Mouse (Mus musculus) kidney, adult 2 months (tissue): ENCODE results near the gene Pias4. TPM values are rescaled to one million over a fixed set of nuclear protein-coding genes. Genes with fewer than 3 reads are reported as not detected.

ENCODE experiments used
- DNase-seq: peaks from one replicate; pipeline ENCODE4 v3.0.0; 2021
- H3K27ac ChIP-seq: fragments of 200-500 bp; 2 replicates; pipeline ENCODE4 v1.5.1; 2012; ENCODE audit warnings: low read depth, low read length, control low read depth, inconsistent platforms; ENCODE audit not compliant: insufficient read depth
- H3K27me3 ChIP-seq: fragments of 200-500 bp; replicated peaks from 2 replicates; pipeline ENCODE4 v1.6.1; 2012; ENCODE audit warnings: mild to moderate bottlenecking, moderate library complexity, low read length, inconsistent platforms; ENCODE audit not compliant: control insufficient read depth, insufficient read depth
- H3K36me3 ChIP-seq: fragments of 200-500 bp; 2 replicates; pipeline ENCODE4 v1.6.1; 2012; ENCODE audit warnings: mild to moderate bottlenecking, moderate library complexity, low read length, inconsistent platforms; ENCODE audit not compliant: control insufficient read depth, insufficient read depth
- H3K4me1 ChIP-seq: fragments of 200-500 bp; 2 replicates; pipeline ENCODE4 v1.6.1; 2011; ENCODE audit warnings: low read length; ENCODE audit not compliant: control insufficient read depth, insufficient read depth
- H3K4me3 ChIP-seq: fragments of 200-500 bp; 2 replicates; pipeline ENCODE4 v1.5.1; 2011; ENCODE audit warnings: mild to moderate bottlenecking, low read depth, low read length, control low read depth; ENCODE audit not compliant: insufficient read depth
- CTCF ChIP-seq: fragments of 200-500 bp; conservative IDR thresholded peaks from 2 replicates; pipeline ENCODE4 v1.5.1; 2011; ENCODE audit warnings: low read depth, mild to moderate bottlenecking, control low read depth, low read length, moderate library complexity, mixed read lengths; ENCODE audit not compliant: insufficient read depth, insufficient read length
- POLR2A ChIP-seq: fragments of 200-500 bp; IDR thresholded peaks from one replicate; pipeline ENCODE4 v1.6.1; 2011; ENCODE audit warnings: low read depth, low read length, control low read depth
- WGBS: fragments of 180-500 bp; shearing (Covaris S2); methylation state at CpG from one replicate; pipeline ENCODE4 v1.1.7; 2018; 5-methylcytosine and 5-hydroxymethylcytosine counted together
- polyA plus RNA-seq: library from polyadenylated mRNA; depleted of rRNA; stranded (reverse); fragments of >200 nt; gene quantifications from 2 replicates; pipeline ENCODE4 v1.2.3, GENCODE M21; 2012

Gene Pias4
- polyA plus RNA-seq, 1 experiment = 36.8 TPM

GRCm38 (mm10) chr10:81165118-81165517 is 2.6 kb downstream of the Pias4 start:
- Histone ChIP-seq H3K27ac (no peak overlapping the region), H3K4me3 (no peak overlapping the region), H3K4me1 (peaks cover 15% of the 10 kb centered on the region; the same call in 1 of the 2 replicates), H3K36me3 (no peaks in the 10 kb centered on the region), H3K27me3 (no peaks in the 10 kb centered on the region)
- 33% methylated on average over 8 of the region's 8 CpGs for WGBS
- TF ChIP-seq CTCF (no peak), POLR2A (no peak)
- peak; percentile 44 for DNase-seq

GRCm38 (mm10) chr10:81162318-81162652 is 5.4 kb downstream of the Pias4 start:
- no peak overlapping the region for H3K27ac ChIP-seq
- 45% methylated on average over 2 of the region's 2 CpGs for WGBS
- no peaks in the 10 kb centered on the region for H3K36me3 ChIP-seq
- peaks cover 9% of the 10 kb centered on the region; the same call in 1 of the 2 replicates for H3K4me1 ChIP-seq
- H3K4me3 ChIP-seq = no peak overlapping the region
- no peak for DNase-seq
- TF ChIP-seq POLR2A = no peak
- TF ChIP-seq CTCF = no peak
- no peaks in the 10 kb centered on the region for H3K27me3 ChIP-seq

GRCm38 (mm10) chr10:81161602-81162317 is 6.0 kb downstream of the Pias4 start:
- peak; percentile 80 for DNase-seq
- H3K27me3 ChIP-seq = no peaks in the 10 kb centered on the region
- peaks cover 6% of the 10 kb centered on the region; the same call in 1 of the 2 replicates for H3K4me1 ChIP-seq
- no peak overlapping the region for H3K27ac ChIP-seq
- H3K36me3 ChIP-seq = no peaks in the 10 kb centered on the region
- 60% methylated on average over 8 of the region's 8 CpGs for WGBS
- TF ChIP-seq POLR2A (no peak), CTCF (no peak)
- H3K4me3 ChIP-seq = no peak overlapping the region

DNA sequence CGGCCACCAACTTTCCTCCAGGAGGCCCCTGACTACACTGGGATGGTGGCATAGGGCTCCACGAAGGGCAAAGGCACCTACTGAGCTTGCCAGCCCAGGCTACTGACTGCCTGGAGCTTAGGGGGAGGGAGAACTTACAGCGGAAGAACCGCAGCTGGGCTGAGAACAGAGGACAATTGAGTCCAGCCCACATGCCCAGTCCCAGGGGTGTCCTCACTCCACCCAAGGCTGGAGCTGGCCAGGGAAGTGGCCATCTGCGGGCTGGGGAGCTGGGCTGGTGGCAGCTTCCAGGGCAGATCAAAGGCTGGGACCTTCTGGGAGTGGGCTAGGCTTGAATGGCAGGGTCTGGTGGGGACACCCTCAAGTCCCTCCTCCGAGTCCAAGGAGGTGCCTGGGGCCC is 13.0 kb downstream of the Pias4 start:
- DNase-seq = no peak
- Histone ChIP-seq H3K4me3 (no peak overlapping the region), H3K36me3 (peaks cover 8% of the 10 kb centered on the region), H3K4me1 (no peaks in the 10 kb centered on the region), H3K27me3 (no peaks in the 10 kb centered on the region), H3K27ac (peak overlapping the region; percentile 10; the same call in 1 of the 2 replicates)
- TF ChIP-seq CTCF = no peak
- TF ChIP-seq POLR2A = no peak
- WGBS = 62% methylated on average over 6 of the region's 6 CpGs

GRCm38 (mm10) chr10:81154313-81154712 is 13.4 kb downstream of the Pias4 start:
- no peaks in the 10 kb centered on the region for H3K27me3 ChIP-seq
- no peak overlapping the region for H3K4me3 ChIP-seq
- WGBS = 90% methylated on average over 12 of the region's 12 CpGs
- H3K4me1 ChIP-seq = no peaks in the 10 kb centered on the region
- H3K27ac ChIP-seq = no peak overlapping the region
- no peak for TF ChIP-seq POLR2A
- TF ChIP-seq CTCF = no peak
- peaks cover 8% of the 10 kb centered on the region for H3K36me3 ChIP-seq
- DNase-seq = no peak

GRCm38 (mm10) chr10:81152609-81153008 is 15.1 kb downstream of the Pias4 start:
- 55% methylated on average over 12 of the region's 12 CpGs for WGBS
- no peaks in the 10 kb centered on the region for H3K27me3 ChIP-seq
- peaks cover 9% of the 10 kb centered on the region for H3K36me3 ChIP-seq
- DNase-seq = no peak
- H3K27ac ChIP-seq = no peak overlapping the region
- H3K4me1 ChIP-seq = no peaks in the 10 kb centered on the region
- TF ChIP-seq CTCF (no peak), POLR2A (no peak)
- H3K4me3 ChIP-seq = no peak overlapping the region

DNA sequence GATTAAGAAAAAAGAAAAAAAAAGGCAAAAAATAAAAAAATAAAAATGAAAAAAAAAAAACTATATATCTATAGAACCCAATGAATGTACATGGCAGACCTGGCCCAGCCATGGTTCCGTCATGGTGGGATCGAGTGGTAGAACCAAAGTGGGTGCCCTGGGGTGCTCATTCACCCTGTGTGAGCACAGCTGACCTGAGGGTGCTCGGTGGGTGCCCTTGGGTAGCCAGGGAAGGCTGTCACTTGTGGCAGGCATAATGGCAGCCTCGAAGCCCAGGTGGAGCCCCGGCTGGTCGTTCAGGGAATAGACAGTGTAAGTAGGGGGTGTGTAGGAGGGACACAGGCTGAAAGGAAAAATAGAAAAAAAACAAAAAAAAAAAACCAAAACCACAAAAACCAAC is 16.5 kb downstream of the Pias4 start:
- no peak for DNase-seq
- H3K4me1 ChIP-seq = no peaks in the 10 kb centered on the region
- no peak overlapping the region for H3K4me3 ChIP-seq
- no peak for TF ChIP-seq POLR2A
- H3K27me3 ChIP-seq = no peaks in the 10 kb centered on the region
- peaks cover 9% of the 10 kb centered on the region for H3K36me3 ChIP-seq
- 61% methylated on average over 6 of the region's 6 CpGs for WGBS
- H3K27ac ChIP-seq = no peak overlapping the region

DNA sequence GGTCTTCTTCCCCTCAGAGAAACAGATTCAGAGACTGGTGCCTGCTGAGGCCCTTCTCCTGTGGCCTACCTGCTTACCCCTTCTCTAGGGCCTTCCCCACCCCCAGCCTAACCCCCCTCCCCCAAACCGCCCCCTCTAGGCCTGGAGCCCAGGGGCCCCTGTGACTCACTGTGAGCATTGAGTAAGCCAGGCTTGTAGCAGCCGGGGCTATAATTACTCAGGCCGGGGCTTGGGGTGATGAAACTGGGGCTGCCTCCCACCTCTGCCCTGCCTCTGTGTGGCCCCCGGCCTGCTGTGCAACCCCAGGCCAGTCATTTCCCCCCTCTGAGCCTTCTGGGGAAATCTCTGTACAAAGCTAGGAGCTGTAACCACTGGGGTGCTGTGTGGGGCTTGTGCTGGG is 21.4 kb downstream of the Pias4 start:
- Histone ChIP-seq H3K4me1 (no peaks in the 10 kb centered on the region), H3K27ac (no peak overlapping the region), H3K36me3 (peaks cover 6% of the 10 kb centered on the region), H3K4me3 (no peak overlapping the region), H3K27me3 (no peaks in the 10 kb centered on the region)
- no peak for TF ChIP-seq POLR2A
- TF ChIP-seq CTCF = no peak
- no peak for DNase-seq
- WGBS = 89% methylated on average over 4 of the region's 4 CpGs
